Mouse (Mus musculus) frontal cortex, postnatal 14 days (tissue): ENCODE results near the gene Ntrk2.

Source experiments
- DNase-seq, 2 experiments: peaks; one replicate each; pipeline ENCODE4 v3.0.0; 2022; ENCODE audit warnings: low spot score in 2 of 2

The Ntrk2 gene

DNA sequence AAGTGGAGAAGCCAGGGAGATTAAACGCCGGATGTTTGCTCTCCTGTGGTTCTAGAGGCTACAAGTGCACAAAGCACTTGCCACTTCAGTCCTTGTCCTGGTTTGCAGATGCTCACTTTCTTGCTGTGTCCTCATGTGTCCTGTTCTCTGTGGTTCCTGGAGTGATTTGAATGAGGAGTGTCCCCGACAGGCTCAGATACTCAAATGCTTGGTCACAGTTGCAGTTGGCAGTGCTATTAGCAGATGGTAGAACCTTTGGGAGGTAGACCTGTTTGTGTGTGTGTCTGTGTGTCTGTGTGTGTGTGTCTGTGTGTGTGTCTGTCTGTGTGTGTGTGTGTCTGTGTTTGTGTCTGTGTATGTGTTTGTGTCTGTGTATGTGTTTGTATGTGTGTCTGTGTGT is 160.1 kb downstream of the Ntrk2 start:
- DNase-seq, result no peak

DNA sequence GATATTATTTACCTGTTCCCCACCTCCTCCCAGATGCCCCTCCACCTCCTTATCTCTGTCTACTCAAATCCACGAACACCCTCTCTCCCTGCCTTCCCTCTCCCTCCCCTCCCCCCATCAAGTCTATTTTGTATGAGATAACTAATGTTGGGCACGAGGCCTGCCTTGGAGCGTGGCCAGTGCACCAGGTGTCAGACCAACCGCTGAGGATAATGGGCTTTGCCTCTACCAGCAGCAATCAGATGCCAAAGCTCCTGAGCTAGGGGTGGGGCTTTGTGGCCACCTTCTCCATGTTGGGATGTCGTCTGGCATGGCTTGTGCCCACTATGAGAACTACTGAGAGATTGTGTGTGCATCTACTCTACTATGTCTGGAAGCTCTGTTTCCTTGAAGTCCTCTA is 161.8 kb downstream of the Ntrk2 start:
- DNase-seq, result no peak

DNA sequence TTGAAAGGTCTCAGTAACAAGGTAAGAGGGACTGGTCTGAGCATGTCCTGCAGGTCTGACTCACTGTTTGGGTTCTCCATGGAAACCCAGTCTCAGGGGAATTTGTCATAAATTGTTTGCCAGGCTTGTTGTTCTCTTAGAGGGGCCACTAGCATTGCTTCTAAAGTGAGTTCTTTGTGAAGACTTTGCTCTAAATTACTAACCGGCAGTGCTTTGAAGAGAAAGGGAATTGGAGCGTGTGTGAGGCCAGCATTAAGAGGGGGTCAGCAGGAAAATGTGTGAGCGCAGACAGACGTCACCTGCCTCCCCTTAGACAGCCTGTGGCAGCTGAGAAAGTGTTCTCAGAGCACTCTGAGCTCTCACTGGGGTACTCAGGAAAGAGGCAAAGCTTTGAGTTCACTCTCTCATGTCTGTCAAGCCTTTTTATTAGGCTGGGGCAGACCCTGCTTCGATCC is 165.1 kb downstream of the Ntrk2 start:
- no peak for DNase-seq

DNA sequence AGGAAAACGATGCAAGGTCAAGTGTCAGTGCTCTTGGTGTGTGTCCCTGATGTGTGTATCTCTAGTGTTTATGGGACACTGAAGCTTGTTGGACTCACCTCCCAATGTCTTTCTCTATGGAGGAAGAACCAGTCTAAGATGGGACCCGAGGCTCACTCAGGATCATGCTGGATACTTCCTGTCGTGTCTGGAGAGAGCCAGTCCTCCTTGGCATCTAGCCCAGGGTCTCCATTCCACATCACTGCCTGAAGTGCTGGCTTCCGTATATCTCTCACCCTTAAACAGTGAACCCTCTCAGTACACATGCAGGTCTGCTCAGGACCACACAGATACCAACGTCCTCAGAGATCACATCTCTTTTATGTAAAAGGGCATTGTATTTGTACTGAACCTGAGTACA is 166.1 kb downstream of the Ntrk2 start:
- DNase-seq, result no peak

DNA sequence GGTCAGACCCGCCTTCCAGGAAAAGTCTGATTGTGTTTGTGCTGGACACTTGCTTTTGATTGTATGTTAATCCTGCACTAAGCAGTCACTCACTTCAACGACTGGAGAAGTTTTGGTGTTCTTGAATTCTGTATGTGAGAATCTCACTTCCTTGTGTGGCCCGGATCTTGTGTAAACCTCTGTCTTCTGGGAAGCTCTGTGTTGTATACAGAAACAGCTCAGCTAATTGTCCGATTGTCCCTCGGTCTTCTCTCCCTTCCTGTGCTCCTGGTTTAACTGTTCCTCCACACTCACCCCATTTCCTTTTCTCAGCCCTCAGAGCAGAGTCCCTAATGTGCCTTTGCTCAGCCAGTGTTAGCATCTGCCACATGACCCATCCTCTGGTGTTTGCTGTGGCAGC is 190.1 kb downstream of the Ntrk2 start:
- DNase-seq, result no peak

DNA sequence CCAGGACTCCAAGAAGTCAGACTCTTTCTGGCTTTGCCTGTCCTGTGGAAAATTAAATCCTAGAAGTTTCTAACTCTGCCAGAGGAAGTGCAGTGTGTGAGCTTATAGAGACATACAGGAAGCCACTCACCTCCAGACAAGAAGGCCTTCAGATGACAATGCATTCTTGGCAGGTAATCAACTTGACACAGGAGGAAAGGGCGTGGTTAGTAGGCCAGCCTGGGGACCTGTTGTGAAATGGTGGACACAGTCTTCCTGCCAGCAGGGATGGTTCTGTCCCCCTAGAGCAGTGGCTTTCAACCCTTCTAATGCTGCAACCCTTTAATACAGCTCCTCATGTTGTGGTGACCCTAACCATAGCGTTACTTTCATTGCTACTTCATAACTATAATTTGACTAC is 191.4 kb downstream of the Ntrk2 start:
- DNase-seq, result no peak

DNA sequence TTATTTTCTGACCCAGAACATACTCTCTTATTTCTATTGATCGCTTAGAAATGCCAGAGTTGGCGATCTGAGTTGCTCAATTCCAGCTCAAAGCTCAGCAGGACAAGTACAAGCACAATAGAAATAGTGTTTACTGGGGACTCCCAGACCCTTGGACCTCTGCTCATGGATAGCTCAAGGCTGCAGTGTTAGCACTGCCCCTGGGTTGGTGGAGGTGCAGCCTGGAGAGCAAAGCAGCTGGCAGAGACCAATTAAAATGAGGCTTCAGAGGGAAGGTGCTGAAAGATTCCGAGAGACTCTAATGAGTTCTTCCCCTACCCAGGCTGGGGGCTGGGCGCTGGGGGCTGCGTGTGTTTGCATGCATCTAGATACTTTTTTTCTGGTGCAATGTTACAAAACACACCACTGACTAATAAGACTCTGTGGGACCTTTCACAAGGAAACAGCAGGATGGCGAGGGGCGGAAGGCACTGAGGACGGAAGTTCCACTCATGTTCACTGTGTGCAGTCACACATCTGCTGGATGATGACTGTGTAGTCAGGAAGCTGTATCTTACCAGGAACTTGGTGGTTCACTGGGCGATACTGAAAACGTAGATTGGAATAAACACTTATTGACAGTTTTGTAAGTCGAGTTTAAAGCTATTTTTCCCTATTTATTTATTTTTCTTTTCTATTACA is 193.1 kb downstream of the Ntrk2 start:
- no peak for DNase-seq

DNA sequence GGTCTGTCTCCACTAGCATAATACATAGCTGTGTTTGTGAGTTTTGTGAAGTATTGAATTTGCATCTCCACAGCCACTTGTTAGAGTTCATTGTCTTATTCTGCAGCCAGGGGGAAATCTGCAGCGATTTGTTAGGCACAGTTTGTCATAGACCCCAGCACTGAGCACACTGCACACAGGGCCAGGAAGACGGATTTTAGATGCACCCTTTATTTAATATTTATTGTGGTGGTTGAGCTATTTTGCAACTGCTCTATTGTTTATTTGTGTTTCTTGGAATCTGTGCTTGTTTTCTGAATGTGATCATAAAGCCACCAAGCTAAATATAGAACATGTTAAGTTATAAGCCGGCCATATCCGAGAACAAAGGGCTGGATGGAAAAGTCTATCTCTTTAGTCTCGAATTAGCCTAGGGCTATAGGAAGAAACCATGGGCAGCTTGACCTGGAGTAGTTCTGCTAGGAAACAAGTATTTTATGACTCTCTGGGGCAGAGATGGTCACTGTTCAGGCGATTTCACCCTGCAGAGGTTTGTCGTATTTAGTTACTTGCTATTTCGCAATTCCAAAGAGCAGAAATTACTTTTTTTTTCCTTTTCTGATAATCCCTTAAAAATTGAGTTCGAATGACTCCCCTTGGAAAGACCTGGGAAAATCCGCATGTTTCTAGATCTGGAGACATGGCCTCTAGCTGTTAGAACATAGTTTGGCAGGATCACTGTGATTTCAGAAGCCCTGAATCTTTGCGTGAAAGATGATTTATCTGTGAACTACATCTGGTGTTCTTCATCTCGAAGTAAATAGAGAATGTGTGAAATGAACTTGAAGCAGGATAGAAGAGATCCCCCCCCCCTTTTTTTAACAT is 196.8 kb downstream of the Ntrk2 start:
- no peak for DNase-seq

DNA sequence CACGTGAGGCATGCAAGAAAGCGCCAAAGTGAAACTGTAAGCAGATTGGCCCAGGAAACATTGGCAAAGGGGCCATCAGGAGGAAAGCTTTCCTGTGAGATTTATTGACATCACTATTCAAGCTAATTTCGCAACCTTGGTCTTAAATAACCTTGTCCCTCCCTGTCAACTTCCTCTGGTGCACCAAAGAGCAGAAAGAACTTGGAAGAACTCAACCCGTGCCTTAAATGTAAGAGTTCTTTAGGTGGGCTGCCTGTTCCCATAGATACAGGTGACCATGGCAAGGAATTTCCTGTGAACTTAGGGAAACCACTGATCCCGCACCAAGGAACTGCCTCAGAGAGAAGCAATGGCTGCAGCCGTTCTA is 197.4 kb downstream of the Ntrk2 start:
- DNase-seq, result no peak

DNA sequence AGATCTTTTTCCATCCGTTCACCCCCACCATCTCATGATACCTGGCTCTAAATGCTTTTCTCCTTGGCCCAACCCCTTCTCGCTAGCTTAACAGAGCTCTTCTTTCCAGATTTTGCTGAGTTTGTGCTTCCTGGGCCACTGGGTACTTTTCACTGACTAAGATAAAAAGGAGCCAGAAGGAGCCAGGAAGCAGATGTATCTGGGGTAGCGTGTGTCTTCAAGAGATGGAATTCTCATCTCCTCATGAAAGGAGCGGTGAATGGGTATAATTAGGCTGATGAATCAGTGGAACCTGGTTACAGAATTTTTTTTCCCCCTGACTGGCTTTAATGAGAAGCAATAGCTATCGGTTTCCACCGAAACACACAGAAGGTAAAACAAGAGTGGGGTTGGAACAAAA is 198.2 kb downstream of the Ntrk2 start:
- no peak for DNase-seq

DNA sequence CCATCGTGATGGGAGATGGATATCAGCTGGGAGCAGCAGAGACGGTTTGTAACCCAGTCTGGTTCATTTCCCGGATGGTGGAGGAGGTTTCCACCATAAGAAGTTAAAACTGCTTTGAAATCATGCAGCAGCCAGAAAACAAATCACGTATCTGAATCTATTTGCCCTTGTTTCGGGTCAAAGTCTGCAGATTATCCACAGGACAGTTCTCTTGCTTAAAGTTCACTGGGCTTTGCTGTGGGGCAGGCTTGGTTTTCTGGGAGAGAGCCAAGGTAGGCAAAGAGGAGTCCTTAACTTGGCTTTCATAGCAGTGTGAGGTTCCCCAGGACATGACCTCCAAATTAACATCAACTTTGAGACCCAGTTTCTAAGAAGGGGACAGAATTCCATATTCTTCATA is 203.5 kb downstream of the Ntrk2 start:
- no peak for DNase-seq

DNA sequence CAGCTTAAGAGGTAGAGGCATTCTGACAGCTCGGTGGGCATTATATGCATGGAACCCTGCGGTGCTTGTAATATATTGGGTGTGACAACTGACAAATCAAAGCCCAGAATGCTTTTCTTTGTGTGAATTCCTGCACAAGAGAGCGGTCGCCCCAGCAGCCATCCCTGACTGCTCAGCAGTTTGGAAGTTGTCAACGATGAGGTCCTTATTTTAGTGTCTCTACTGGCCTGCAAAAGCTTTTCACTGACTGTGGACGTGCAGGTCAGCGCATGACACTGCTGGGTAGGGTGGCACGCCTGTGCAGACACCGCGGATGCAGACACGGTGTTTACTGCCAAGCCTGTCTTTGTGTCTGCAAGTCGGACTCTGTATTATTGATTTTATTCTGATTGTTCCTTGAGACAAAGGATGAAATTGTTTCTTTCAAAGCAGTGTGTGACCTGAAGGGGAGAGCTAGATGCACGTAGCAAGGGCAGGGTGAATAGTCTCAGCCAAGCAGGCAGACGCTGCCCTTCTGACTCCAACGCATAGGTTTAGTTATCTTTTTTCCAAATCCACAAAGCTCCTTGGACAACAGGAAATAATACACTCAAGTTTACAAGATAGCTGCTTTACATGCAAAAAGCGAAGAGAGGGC is 204.6 kb downstream of the Ntrk2 start:
- DNase-seq, result no peak

DNA sequence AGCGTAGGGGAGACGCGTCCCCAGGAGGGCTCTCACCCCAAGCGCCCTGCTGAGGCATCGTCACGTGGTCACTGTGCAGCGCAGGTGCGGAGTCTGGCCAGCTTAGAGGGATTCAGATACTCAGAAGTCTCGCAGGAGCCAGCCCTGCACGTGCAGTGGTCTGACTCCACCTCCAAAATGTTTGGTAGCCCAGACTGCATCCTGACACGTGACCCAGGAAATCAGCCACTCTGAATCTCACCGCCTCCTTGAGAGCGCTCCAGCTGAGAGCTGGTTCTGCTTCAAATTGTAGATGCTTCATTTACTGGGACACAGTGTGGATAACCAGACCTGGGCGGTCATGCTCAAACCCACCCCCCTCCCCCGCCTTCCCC is 205.1 kb downstream of the Ntrk2 start:
- DNase-seq, result peak; percentile 70 to 87

DNA sequence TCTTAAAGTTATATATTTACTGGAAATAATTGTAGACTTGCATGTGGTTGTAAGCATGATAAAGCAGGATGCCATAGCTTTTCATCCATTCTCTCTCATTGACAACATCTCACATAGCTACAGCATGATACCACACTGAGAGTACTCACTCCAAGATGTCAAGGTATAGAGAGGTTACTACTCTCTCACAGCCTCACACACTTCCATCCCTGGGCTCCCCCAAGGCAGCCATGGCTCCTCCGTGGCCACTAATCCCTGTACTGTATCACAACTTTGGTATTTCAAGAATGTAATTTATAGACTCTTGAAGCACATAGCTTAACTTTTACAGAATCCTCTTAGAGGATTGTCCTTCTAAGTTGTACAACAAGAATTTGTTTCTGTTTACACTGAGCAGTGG is 209.0 kb downstream of the Ntrk2 start:
- no peak for DNase-seq

DNA sequence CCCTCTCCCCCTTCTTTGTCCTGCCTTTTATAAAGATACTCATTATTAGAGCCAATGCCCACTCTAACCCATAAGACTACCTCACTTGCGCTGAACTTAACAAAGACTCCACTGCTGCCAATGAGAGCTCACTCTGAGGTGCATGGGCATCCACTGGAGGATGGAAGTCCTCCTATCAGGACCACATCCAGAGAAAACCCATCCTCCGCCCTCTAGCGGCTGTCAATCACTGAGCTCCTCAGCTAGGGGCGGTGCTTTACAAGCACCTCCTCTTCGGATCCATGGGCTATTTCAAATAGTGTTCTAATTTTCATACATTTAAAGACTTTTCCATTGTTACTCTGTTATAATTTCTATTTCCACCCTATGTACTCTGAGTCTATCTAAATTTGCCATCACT is 210.8 kb downstream of the Ntrk2 start:
- no peak for DNase-seq

DNA sequence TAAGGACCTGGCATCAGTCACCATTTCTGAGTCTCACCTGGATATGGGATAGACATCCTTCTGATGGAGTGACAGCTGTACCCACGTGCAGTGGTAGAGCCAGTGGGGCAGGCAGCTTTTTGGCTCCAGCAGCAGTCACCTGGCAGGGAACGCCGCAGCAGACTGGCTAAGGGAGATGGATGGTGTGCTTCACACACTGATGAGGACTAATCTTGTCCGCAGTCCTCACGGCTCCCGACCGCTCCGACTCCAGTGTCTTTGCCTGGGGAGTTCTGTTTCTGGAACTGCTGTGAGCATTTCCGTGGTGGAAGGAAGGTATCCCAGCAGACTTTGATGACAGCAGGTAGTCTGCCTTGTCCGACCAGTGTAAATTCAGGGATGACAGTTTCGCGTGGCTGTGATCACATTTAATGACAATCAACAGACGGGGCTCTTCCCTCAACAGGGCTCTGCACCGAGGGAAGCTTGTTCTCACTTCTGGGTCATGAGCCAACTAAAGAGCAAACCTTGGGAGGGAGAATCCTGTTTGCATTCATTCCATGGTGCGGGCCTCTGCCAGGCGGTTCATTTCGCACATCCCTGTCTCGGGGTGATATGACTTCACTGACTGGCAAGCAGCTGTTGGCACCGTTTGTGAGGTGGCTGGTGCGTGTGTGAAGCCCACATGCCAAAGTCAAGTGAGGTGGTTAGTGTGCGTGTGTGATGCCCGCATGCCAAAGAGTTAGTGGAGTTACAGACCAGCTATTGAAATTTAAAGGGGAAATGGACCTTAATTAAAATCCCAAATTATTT is 216.1 kb downstream of the Ntrk2 start:
- DNase-seq, result no peak

DNA sequence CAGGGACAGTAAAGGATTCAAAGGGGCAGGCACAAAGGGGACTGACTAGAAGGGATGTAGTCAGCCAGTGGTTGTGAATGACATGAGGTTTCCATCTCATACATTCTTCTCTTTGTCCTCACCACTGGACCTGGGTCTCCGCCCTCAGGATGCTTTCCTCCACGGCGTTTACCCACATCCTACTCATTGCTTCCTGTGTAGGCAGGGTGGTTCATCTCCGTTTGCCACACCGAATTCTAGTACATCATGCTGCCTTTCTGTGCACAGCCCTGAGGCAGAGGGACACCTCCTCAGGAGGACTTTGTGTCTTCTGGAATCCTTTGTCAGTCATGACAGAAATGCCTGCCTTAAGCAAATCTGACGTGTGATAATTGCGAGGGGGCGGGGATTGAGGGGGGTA is 219.3 kb downstream of the Ntrk2 start:
- DNase-seq, result no peak

DNA sequence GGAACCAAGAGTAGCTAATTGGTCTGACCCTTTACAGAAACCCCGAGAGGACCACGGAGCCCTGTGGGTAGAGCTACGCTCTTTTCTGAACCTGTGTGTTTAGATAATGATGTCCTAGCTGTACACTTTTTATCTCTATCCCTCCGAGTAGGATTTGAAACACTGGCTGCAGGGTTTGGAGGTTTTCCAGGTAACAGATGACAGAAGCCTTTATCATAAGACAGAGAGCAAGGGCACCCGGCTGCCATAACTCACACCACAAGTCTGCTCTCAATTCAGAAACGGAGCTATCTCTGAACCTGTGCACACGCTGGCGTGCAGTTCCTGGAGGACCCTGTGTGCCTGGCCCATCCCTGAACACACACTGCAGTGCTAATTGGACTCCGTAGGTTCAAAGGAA is 221.1 kb downstream of the Ntrk2 start:
- DNase-seq, result no peak

DNA sequence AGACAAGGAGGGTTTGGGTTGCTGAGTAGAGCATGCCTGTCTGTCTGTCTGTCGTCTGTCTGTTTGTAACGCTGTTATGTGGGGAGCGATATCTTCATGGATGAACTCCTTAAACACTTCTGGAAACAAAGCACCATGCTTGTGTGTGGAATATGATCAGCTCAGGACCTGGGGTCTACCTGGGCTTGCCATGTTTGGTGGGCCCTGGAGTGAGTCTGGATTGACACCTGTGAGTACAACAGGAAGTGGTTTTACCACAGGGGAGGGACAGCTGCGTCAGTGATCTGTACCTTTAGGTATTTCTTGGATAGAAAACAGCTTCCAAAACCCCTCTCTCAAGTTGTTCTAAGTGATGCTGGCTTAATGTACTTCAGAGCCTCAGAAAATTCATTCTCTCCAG is 222.2 kb downstream of the Ntrk2 start:
- DNase-seq, result no peak

DNA sequence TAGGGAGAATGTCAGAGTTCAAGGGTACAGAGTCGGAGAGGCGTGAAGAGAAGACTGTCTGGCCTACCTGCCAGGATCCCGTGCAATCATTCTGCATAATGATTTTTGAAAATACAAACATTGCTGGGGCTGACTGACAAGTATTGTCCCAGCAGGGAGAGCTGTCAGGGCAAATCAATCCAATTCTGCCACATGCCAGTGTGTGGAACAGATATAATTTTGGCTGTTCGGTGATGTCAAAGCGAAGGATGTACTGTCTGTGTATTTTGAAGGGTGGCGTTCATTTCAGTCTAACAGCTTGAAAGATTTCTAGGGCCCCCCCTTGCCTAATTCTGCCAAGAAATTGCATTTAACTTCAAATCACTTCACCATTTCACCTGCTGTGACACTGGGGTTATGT is 224.2 kb downstream of the Ntrk2 start:
- no peak for DNase-seq

DNA sequence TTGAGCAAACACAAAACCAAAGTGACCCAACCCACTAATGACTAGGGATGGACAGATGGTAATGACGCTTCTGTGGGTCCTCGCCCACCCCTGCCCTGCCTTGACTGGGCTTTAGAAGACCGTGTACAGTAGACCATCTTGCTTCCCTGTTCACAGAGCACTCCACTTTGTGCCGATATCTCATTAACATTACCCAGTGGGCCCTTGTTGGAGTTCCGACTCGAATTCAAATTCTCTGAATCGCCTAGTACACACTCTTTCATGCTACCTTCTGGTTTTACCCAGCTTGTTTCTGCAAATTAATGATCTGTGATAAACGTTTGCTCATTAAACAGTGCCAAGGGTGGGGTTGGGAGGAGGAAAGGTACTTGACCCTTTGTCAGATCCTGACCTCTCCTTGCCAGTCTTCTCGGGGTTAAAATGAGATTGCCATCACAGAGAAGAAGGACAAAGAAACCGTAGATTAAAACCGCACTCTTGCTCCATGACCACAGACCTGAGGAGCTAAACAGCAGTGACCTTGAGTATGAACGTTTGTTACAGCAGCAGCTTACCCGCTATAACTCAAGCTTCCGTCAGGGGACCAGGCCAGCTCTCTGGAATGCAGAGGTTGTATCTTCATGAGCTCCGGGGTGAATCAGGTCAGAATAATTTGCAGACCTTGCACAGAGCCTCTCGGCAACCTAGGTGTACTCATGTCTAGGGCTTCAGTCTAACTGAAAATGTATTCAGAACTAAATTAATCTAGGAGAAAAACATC is 234.0 kb downstream of the Ntrk2 start:
- DNase-seq, result no peak
